Mouse (Mus musculus): ENCODE results near the gene Stx2. TPM values are rescaled to one million over a fixed set of nuclear protein-coding genes. Genes with fewer than 3 reads are reported as not detected.
"Not testable (repeated sequence)": the region's sequence is repeated elsewhere in the genome, so short reads cannot be mapped to it uniquely, and the experiment has no call there.

Gene Stx2
- polyA plus RNA-seq, 1 experiment from 2014 or later = 25.9 TPM

GRCm38 (mm10) chr5:128980857-128981256 is 27.5 kb downstream of the Stx2 start:
- Histone ChIP-seq H3K4me1 (replicated peaks; ENCODE audit: control insufficient read depth, insufficient read depth, low read length) (no peaks in the 10 kb centered on the region), H3K27ac (ENCODE audit: low read depth) (no peak overlapping the region), H3K27me3 (replicated peaks; ENCODE audit: control insufficient read depth, insufficient read depth, low read length) (no peaks in the 10 kb centered on the region), H3K9ac (ENCODE audit: low read length) (no peak overlapping the region), H3K36me3 (ENCODE audit: control insufficient read depth, insufficient read depth, low read length) (peaks cover 10% of the 10 kb centered on the region), H3K4me2 (ENCODE audit: low read length) (no peak overlapping the region), H3K4me3 (ENCODE audit: low read depth, low read length) (no peak overlapping the region), H3K9me3 (ENCODE audit: control insufficient read depth, low read length) (no peaks in the 10 kb centered on the region)
- WGBS = 65% methylated on average over 7 of the region's 7 CpGs
- no peak for DNase-seq (ENCODE audit: low spot score)
- no peak for ATAC-seq (replicated peaks; ENCODE audit: low FRiP score, low TSS enrichment, low read depth)

- Histone ChIP-seq H3K4me3 (ENCODE audit: low read depth, low read length) (no peak overlapping the region), H3K4me1 (replicated peaks; ENCODE audit: control insufficient read depth, insufficient read depth, low read length) (no peaks in the 10 kb centered on the region), H3K9me3 (ENCODE audit: control insufficient read depth, low read length) (no peaks in the 10 kb centered on the region), H3K27me3 (replicated peaks; ENCODE audit: control insufficient read depth, insufficient read depth, low read length) (no peaks in the 10 kb centered on the region), H3K27ac (ENCODE audit: low read depth) (no peak overlapping the region), H3K4me2 (ENCODE audit: low read length) (no peak overlapping the region), H3K9ac (ENCODE audit: low read length) (no peak overlapping the region), H3K36me3 (ENCODE audit: control insufficient read depth, insufficient read depth, low read length) (no peaks in the 10 kb centered on the region)
- ATAC-seq (replicated peaks; ENCODE audit: low FRiP score, low TSS enrichment, low read depth) = no peak
- no peak for DNase-seq (ENCODE audit: low spot score)
- WGBS = over 99% methylated on average over 7 of the region's 7 CpGs
Observed at GRCm38 (mm10) chr5:128978957-128979356, 29.4 kb downstream of the Stx2 start.

- H3K36me3 ChIP-seq (ENCODE audit: control insufficient read depth, insufficient read depth, low read length); H3K27ac ChIP-seq (ENCODE audit: low read depth); H3K27me3 ChIP-seq (replicated peaks; ENCODE audit: control insufficient read depth, insufficient read depth, low read length); H3K9me3 ChIP-seq (ENCODE audit: control insufficient read depth, low read length); ATAC-seq (replicated peaks; ENCODE audit: low FRiP score, low TSS enrichment, low read depth); H3K4me2 ChIP-seq (ENCODE audit: low read length); H3K9ac ChIP-seq (ENCODE audit: low read length); H3K4me3 ChIP-seq (ENCODE audit: low read depth, low read length); DNase-seq (ENCODE audit: low spot score); H3K4me1 ChIP-seq (replicated peaks; ENCODE audit: control insufficient read depth, insufficient read depth, low read length): not testable (repeated sequence)
- 79% methylated on average over 1 of the region's 1 CpGs for WGBS
Observed at GRCm38 (mm10) chr5:128977466-128977865, 30.9 kb downstream of the Stx2 start.

- no peak overlapping the region for H3K27ac ChIP-seq (ENCODE audit: low read depth)
- no peaks in the 10 kb centered on the region for H3K36me3 ChIP-seq (ENCODE audit: control insufficient read depth, insufficient read depth, low read length)
- no peak overlapping the region for H3K4me3 ChIP-seq (ENCODE audit: low read depth, low read length)
- H3K27me3 ChIP-seq (replicated peaks; ENCODE audit: control insufficient read depth, insufficient read depth, low read length) = no peaks in the 10 kb centered on the region
- H3K4me1 ChIP-seq (replicated peaks; ENCODE audit: control insufficient read depth, insufficient read depth, low read length) = no peaks in the 10 kb centered on the region
- H3K4me2 ChIP-seq (ENCODE audit: low read length) = no peak overlapping the region
- DNase-seq (ENCODE audit: low spot score) (no peak), ATAC-seq (replicated peaks; ENCODE audit: low FRiP score, low TSS enrichment, low read depth) (no peak)
- H3K9me3 ChIP-seq (ENCODE audit: control insufficient read depth, low read length) = no peaks in the 10 kb centered on the region
- WGBS = 29% methylated on average over 4 of the region's 4 CpGs
- H3K9ac ChIP-seq (ENCODE audit: low read length) = no peak overlapping the region
Observed at GRCm38 (mm10) chr5:128976266-128976665, 32.1 kb downstream of the Stx2 start.

GRCm38 (mm10) chr5:128971298-128971697 is 37.1 kb downstream of the Stx2 start:
- WGBS = 19% methylated on average over 14 of the region's 14 CpGs
- DNase-seq (ENCODE audit: low spot score) (peak; percentile 93), ATAC-seq (replicated peaks; ENCODE audit: low FRiP score, low TSS enrichment, low read depth) (0 out of 2 replicates have a peak, but pooled peaks have one; percentile 32)
- Histone ChIP-seq H3K9ac (ENCODE audit: low read length) (no peak overlapping the region), H3K4me3 (ENCODE audit: low read depth, low read length) (no peak overlapping the region), H3K4me2 (ENCODE audit: low read length) (no peak overlapping the region), H3K27me3 (replicated peaks; ENCODE audit: control insufficient read depth, insufficient read depth, low read length) (no peaks in the 10 kb centered on the region), H3K4me1 (replicated peaks; ENCODE audit: control insufficient read depth, insufficient read depth, low read length) (no peaks in the 10 kb centered on the region), H3K36me3 (ENCODE audit: control insufficient read depth, insufficient read depth, low read length) (no peaks in the 10 kb centered on the region), H3K27ac (ENCODE audit: low read depth) (no peak overlapping the region), H3K9me3 (ENCODE audit: control insufficient read depth, low read length) (no peaks in the 10 kb centered on the region)

GRCm38 (mm10) chr5:128970878-128971277 is 37.5 kb downstream of the Stx2 start:
- no peaks in the 10 kb centered on the region for H3K36me3 ChIP-seq (ENCODE audit: control insufficient read depth, insufficient read depth, low read length)

GRCm38 (mm10) chr5:128964353-128964752 is 44.0 kb downstream of the Stx2 start:
- Histone ChIP-seq H3K9ac (ENCODE audit: low read length) (no peak overlapping the region), H3K4me3 (ENCODE audit: low read depth, low read length) (no peak overlapping the region), H3K4me1 (replicated peaks; ENCODE audit: control insufficient read depth, insufficient read depth, low read length) (no peaks in the 10 kb centered on the region), H3K27me3 (replicated peaks; ENCODE audit: control insufficient read depth, insufficient read depth, low read length) (no peaks in the 10 kb centered on the region), H3K9me3 (ENCODE audit: control insufficient read depth, low read length) (0 out of 2 replicates have a peak, but pooled peaks cover 4% of the 10 kb centered on the region), H3K4me2 (ENCODE audit: low read length) (no peak overlapping the region), H3K36me3 (ENCODE audit: control insufficient read depth, insufficient read depth, low read length) (no peaks in the 10 kb centered on the region), H3K27ac (ENCODE audit: low read depth) (no peak overlapping the region)
- 57% methylated on average over 4 of the region's 4 CpGs for WGBS
- no peak for DNase-seq (ENCODE audit: low spot score)
- no peak for ATAC-seq (replicated peaks; ENCODE audit: low FRiP score, low TSS enrichment, low read depth)

More at GRCm38 (mm10) chr5:128970878-128971277, 37.5 kb downstream of the Stx2 start:
- Histone ChIP-seq H3K4me3 (ENCODE audit: low read depth, low read length) (no peak overlapping the region), H3K9ac (ENCODE audit: low read length) (no peak overlapping the region), H3K9me3 (ENCODE audit: control insufficient read depth, low read length) (no peaks in the 10 kb centered on the region), H3K27me3 (replicated peaks; ENCODE audit: control insufficient read depth, insufficient read depth, low read length) (no peaks in the 10 kb centered on the region), H3K4me1 (replicated peaks; ENCODE audit: control insufficient read depth, insufficient read depth, low read length) (no peaks in the 10 kb centered on the region), H3K27ac (ENCODE audit: low read depth) (no peak overlapping the region), H3K4me2 (ENCODE audit: low read length) (no peak overlapping the region)
- DNase-seq (ENCODE audit: low spot score) = no peak
- no peak for ATAC-seq (replicated peaks; ENCODE audit: low FRiP score, low TSS enrichment, low read depth)
- WGBS = 66% methylated on average over 10 of the region's 10 CpGs

GRCm38 (mm10) chr5:128958916-128959315 is 49.5 kb downstream of the Stx2 start:
- no peaks in the 10 kb centered on the region for H3K27me3 ChIP-seq (replicated peaks; ENCODE audit: control insufficient read depth, insufficient read depth, low read length)
- no peak overlapping the region for H3K27ac ChIP-seq (ENCODE audit: low read depth)
- H3K4me3 ChIP-seq (ENCODE audit: low read depth, low read length) = no peak overlapping the region
- no peak overlapping the region for H3K4me2 ChIP-seq (ENCODE audit: low read length)
- no peaks in the 10 kb centered on the region for H3K4me1 ChIP-seq (replicated peaks; ENCODE audit: control insufficient read depth, insufficient read depth, low read length)
- H3K9me3 ChIP-seq (ENCODE audit: control insufficient read depth, low read length) = 0 out of 2 replicates have a peak, but pooled peaks cover 6% of the 10 kb centered on the region
- DNase-seq (ENCODE audit: low spot score) = no peak
- H3K9ac ChIP-seq (ENCODE audit: low read length) = no peak overlapping the region
- H3K36me3 ChIP-seq (ENCODE audit: control insufficient read depth, insufficient read depth, low read length) = no peaks in the 10 kb centered on the region
- 87% methylated on average over 3 of the region's 3 CpGs for WGBS
- no peak for ATAC-seq (replicated peaks; ENCODE audit: low FRiP score, low TSS enrichment, low read depth)

GRCm38 (mm10) chr5:128954371-128954770 is 54.0 kb downstream of the Stx2 start:
- not testable (repeated sequence) for H3K9me3 ChIP-seq (ENCODE audit: control insufficient read depth, low read length); DNase-seq (ENCODE audit: low spot score); H3K9ac ChIP-seq (ENCODE audit: low read length); H3K4me3 ChIP-seq (ENCODE audit: low read depth, low read length); H3K4me1 ChIP-seq (replicated peaks; ENCODE audit: control insufficient read depth, insufficient read depth, low read length); H3K4me2 ChIP-seq (ENCODE audit: low read length); H3K27ac ChIP-seq (ENCODE audit: low read depth); ATAC-seq (replicated peaks; ENCODE audit: low FRiP score, low TSS enrichment, low read depth); H3K36me3 ChIP-seq (ENCODE audit: control insufficient read depth, insufficient read depth, low read length)
- peaks cover 12% of the 10 kb centered on the region for H3K27me3 ChIP-seq (replicated peaks; ENCODE audit: control insufficient read depth, insufficient read depth, low read length)
- WGBS = 94% methylated on average over 5 of the region's 5 CpGs

All from intestine, embryonic 14.5 days (tissue).